Mouse (Mus musculus) erythroblast, embryonic 14.5 days (primary cell): ENCODE data around the gene Hs3st5. TPM values are rescaled to one million over a fixed set of nuclear protein-coding genes. Genes with fewer than 3 reads are reported as not detected.
"Not testable (repeated sequence)": the region's sequence is repeated elsewhere in the genome, so short reads cannot be mapped to it uniquely, and the experiment has no call there.

ENCODE experiments used
- H3K27me3 ChIP-seq: 2 replicates; pipeline ENCODE4 v1.6.1; 2012; ENCODE audit warnings: inconsistent platforms; ENCODE audit not compliant: control insufficient read depth
- H3K36me3 ChIP-seq: 2 replicates; pipeline ENCODE4 v1.6.1; 2012; ENCODE audit warnings: mild to moderate bottlenecking, inconsistent platforms; ENCODE audit not compliant: control insufficient read depth
- H3K4me1 ChIP-seq: 2 replicates; pipeline ENCODE4 v1.6.1; 2012; ENCODE audit warnings: inconsistent platforms; ENCODE audit not compliant: control insufficient read depth
- H3K4me3 ChIP-seq: replicated peaks from 2 replicates; pipeline ENCODE3; 2012; ENCODE audit warnings: moderate library complexity, mild to moderate bottlenecking, inconsistent platforms
- H3K9me3 ChIP-seq: 2 replicates; pipeline ENCODE4 v1.6.1; 2012; ENCODE audit warnings: low read length, inconsistent platforms, mixed read lengths; ENCODE audit not compliant: control insufficient read depth
- GATA1 ChIP-seq: IDR thresholded peaks from 2 replicates; pipeline ENCODE4 v1.6.1; 2012; ENCODE audit warnings: low read length, inconsistent platforms, mixed read lengths
- TAL1 ChIP-seq: IDR thresholded peaks from 3 replicates; pipeline ENCODE4 v1.6.1; 2012; ENCODE audit warnings: low read length, inconsistent platforms, mixed read lengths
- polyA plus RNA-seq: library from polyadenylated mRNA; stranded (reverse); fragments of >175 nt; gene quantifications from 2 replicates; pipeline ENCODE4 v1.2.3, GENCODE M21; 2012

Gene Hs3st5
- polyA plus RNA-seq, 1 experiment, result 0.02 TPM

DNA sequence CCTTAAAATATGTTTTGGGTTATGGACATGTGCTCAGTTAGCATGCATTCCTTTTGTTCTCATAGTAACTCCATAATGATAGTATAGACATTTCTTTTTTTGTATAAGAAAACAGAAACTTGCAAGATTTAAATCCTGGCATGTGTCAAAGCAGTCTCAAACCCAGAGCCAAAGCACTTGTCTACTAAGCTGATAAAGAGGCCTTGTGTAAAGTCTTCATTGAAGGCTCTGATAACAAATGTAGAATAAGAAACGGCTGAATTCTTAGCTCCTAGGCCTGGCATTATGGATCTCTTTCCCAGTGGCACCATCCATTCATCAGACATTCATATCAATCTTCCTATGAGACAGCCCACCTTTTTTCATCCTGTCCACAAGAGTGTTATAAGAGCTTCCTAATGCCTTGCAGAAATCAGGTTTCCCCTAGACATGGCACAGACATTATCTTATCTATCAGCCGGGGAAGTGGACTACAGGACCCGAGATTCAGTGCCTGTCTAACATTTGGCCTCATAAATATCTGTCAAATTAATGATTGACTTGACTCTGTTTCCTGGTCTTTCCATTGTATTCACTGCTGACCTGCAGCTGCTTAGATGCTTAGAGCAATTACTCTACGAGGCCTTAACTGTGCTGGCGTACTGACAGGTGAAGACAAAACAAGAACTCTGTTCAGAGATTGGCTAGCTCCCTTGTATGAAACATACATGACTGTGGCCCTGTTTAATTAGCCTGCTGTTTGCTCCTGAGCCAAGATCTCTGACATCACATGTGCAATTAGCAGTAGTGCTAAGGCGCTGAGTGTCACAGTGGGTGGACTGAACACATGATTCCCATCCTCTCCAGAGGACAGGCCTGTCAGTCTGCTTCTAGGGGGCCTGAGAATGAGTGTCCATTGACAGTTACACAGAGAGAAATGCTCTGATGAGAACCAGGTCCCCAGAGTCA, 48.6 kb downstream of the Hs3st5 start:
- no peak for TF ChIP-seq GATA1
- no peak for TF ChIP-seq TAL1
- no peak overlapping the region for H3K4me3 ChIP-seq
- no peaks in the 10 kb centered on the region for H3K4me1 ChIP-seq
- H3K27me3 ChIP-seq, result no peaks in the 10 kb centered on the region
- no peaks in the 10 kb centered on the region for H3K9me3 ChIP-seq
- H3K36me3 ChIP-seq, result no peaks in the 10 kb centered on the region

GRCm38 (mm10) chr10:36556128-36556527, 49.5 kb downstream of the Hs3st5 start:
- H3K4me3 ChIP-seq, result no peak overlapping the region

GRCm38 (mm10) chr10:36557673-36558072, 51.1 kb downstream of the Hs3st5 start:
- H3K36me3 ChIP-seq, result no peaks in the 10 kb centered on the region
- H3K4me1 ChIP-seq, result no peaks in the 10 kb centered on the region
- no peak for TF ChIP-seq GATA1
- TF ChIP-seq TAL1, result no peak
- H3K27me3 ChIP-seq, result no peaks in the 10 kb centered on the region
- no peak overlapping the region for H3K4me3 ChIP-seq
- H3K9me3 ChIP-seq, result no peaks in the 10 kb centered on the region

More at GRCm38 (mm10) chr10:36556128-36556527, 49.5 kb downstream of the Hs3st5 start:
- no peaks in the 10 kb centered on the region for H3K9me3 ChIP-seq
- no peaks in the 10 kb centered on the region for H3K27me3 ChIP-seq
- TF ChIP-seq GATA1 (no peak), TAL1 (no peak)
- no peaks in the 10 kb centered on the region for H3K4me1 ChIP-seq
- no peaks in the 10 kb centered on the region for H3K36me3 ChIP-seq

GRCm38 (mm10) chr10:36558736-36559135, 52.1 kb downstream of the Hs3st5 start:
- H3K4me3 ChIP-seq, result no peak overlapping the region
- H3K36me3 ChIP-seq, result no peaks in the 10 kb centered on the region
- no peaks in the 10 kb centered on the region for H3K27me3 ChIP-seq
- H3K9me3 ChIP-seq, result no peaks in the 10 kb centered on the region
- TF ChIP-seq GATA1 (no peak), TAL1 (no peak)
- H3K4me1 ChIP-seq, result no peaks in the 10 kb centered on the region

- TF ChIP-seq TAL1, result no peak
- TF ChIP-seq GATA1, result no peak
- H3K4me1 ChIP-seq, result no peaks in the 10 kb centered on the region
- H3K9me3 ChIP-seq, result 0 out of 2 replicates have a peak, but pooled peaks cover 2% of the 10 kb centered on the region
- no peak overlapping the region for H3K4me3 ChIP-seq
- no peaks in the 10 kb centered on the region for H3K27me3 ChIP-seq
- no peaks in the 10 kb centered on the region for H3K36me3 ChIP-seq
Observed at GRCm38 (mm10) chr10:36567258-36567657, 60.6 kb downstream of the Hs3st5 start.

DNA sequence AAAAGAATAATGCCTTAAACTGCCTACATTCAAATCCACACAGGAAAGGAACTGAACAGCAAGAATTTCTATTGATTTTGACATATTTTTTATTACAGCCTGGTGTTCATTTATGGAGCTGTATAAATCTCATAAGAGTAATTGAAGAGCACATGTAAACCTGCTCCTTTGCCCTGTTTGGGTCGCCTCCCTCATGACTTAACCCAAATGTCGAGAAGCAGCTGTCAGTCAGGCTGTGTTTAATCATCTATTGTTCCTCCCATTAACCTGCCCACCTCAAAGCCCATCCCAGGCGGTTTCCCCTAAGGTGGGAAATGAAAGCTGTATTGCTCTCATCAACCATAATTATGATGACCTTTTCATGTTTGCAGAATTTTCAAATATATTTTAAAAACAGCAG, 65.9 kb downstream of the Hs3st5 start:
- no peak for TF ChIP-seq GATA1
- TF ChIP-seq TAL1, result no peak
- no peaks in the 10 kb centered on the region for H3K4me1 ChIP-seq
- H3K27me3 ChIP-seq, result no peaks in the 10 kb centered on the region
- H3K9me3 ChIP-seq, result no peaks in the 10 kb centered on the region
- no peak overlapping the region for H3K4me3 ChIP-seq
- H3K36me3 ChIP-seq, result no peaks in the 10 kb centered on the region

GRCm38 (mm10) chr10:36578375-36579145, 71.9 kb downstream of the Hs3st5 start:
- no peak for TF ChIP-seq TAL1
- no peak for TF ChIP-seq GATA1
- H3K4me3 ChIP-seq, result no peak overlapping the region
- no peaks in the 10 kb centered on the region for H3K9me3 ChIP-seq
- H3K4me1 ChIP-seq, result no peaks in the 10 kb centered on the region
- H3K36me3 ChIP-seq, result no peaks in the 10 kb centered on the region
- no peaks in the 10 kb centered on the region for H3K27me3 ChIP-seq

GRCm38 (mm10) chr10:36610400-36610799, 103.8 kb downstream of the Hs3st5 start:
- no peak overlapping the region for H3K4me3 ChIP-seq
- TF ChIP-seq TAL1, result no peak
- TF ChIP-seq GATA1, result no peak
- no peaks in the 10 kb centered on the region for H3K4me1 ChIP-seq
- no peaks in the 10 kb centered on the region for H3K36me3 ChIP-seq
- no peaks in the 10 kb centered on the region for H3K27me3 ChIP-seq
- H3K9me3 ChIP-seq, result peaks cover 6% of the 10 kb centered on the region; the same call in 1 of the 2 replicates

DNA sequence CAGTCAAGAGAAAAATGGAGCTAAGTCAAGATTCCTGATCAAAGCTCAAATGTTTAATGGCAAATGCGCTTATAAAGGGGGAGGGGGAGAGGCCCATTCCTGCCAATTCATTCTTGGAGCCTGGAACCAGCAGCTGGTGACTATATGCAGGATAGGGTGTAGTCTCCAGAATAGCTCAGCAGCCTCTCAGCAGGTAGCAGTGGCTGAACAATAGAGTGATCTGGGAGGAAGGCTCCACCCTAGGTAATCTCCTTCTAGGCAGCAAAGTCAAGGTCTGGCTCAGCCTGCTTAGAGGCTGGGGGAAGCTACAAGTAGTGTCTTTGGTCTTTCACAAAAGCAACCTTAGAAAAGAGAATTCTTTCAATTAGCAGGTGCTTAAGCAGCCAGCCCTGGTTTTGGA, 104.8 kb downstream of the Hs3st5 start:
- not testable (repeated sequence) for H3K9me3 ChIP-seq, H3K4me3 ChIP-seq, H3K36me3 ChIP-seq, H3K27me3 ChIP-seq, H3K4me1 ChIP-seq
